Mouse (Mus musculus) lung, postnatal 4 days (tissue): ENCODE results near the gene Hscb.

Experiments used
- DNase-seq, 2 experiments: peaks; one replicate each; pipeline ENCODE4 v3.0.0; 2021

The Hscb gene

GRCm38 (mm10) chr5:110827576-110827975, 12.0 kb downstream of the Hscb start:
- no peak for DNase-seq

DNA sequence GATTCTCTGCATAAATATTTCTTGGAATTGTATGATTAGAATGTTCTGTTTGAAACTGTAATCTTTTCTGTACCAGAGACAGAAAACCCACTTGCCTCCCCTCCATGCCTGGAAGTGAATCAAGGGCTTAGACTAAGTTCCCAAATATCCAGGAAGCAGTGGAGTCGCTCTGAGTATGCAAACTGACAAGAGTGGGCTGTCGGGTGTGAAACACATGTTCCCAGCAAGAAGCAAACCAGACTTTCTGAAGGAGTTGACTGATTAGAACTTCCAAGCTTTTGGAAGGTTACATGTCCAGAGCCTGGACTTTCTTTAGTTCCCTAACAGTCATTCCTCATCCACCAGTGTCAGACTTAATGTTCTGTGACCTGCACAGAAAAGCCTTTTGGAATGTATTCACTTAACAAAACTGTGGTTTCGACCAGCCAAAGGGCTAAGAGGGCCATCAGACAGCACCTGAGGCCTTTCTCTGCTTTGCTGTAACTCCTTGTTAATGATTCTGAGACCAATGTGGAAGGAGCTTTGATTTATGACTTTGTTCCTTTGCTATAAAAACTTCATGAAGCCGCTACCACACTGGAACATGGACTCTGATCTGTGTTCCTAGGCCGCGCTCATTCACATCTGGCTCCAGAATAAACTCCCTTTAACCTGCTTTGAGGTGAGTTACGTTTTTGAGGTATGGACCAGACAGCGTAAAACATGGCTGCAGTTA, 12.6 kb downstream of the Hscb start:
- no peak for DNase-seq

DNA sequence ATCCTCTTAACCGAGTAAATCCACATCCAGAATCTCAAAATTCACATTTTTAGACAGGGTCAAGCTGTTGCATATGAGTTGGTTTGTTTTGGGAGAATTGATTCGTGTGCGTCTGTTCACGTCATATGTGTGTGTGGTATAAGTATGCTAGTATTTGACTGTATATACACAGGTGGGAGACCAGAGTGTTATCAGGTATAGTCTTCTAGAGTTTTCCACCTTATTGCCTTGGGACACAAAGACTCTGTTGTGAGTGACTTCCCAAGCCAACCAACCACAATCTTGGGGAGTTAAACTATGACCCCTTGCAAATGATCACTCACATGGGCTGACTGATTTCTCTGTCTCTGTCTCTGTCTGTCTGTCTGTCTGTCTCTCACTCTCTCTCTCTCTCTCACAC, 15.2 kb downstream of the Hscb start:
- DNase-seq = no peak

DNA sequence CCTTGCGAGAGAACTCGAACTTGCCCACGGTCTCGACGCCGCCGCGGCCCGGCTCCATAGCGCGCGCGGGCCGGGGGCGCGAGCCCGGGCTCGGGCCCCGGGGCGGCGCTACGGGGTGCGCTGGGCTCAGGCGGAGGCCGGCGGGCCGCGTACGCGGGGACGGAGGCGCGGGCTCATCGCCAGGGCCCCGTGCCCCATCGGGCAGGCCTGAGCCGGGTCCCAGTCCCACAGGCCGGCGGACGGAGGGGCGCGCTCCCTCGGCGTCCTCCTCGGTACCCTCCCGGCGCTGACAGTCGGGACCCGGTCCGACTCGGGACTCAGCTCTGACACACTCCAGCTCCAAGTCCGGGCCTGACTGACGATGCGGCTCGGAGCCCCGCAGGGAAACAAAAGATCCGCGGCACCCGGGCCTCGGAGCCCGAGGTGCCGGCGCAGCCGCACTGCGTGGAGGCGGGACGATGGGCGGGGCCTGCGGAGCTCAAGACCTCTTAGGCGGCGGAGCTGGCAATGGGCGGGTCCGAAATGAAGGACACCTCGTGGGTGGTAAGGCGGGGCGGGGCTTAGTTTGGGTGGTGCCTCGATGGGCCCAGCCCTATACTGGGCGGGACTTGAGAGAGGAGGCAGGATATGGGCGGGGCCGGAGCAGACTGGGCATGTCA, 29.8 kb downstream of the Hscb start, which contains the start of gene Ulk1:
Ulk1 (minus strand) TSS at position 431 of the 659 bp plus-strand sequence.
- peak; percentile 99 to 100 for DNase-seq

GRCm38 (mm10) chr5:110808821-110809666, 30.5 kb downstream of the Hscb start:
- peak in 1 of 2 experiments; percentile 38 for DNase-seq

- peak; percentile 92 to 93 for DNase-seq
These were observed 31.4 kb downstream of the Hscb start for GRCm38 (mm10) chr5:110808061-110808631.

DNA sequence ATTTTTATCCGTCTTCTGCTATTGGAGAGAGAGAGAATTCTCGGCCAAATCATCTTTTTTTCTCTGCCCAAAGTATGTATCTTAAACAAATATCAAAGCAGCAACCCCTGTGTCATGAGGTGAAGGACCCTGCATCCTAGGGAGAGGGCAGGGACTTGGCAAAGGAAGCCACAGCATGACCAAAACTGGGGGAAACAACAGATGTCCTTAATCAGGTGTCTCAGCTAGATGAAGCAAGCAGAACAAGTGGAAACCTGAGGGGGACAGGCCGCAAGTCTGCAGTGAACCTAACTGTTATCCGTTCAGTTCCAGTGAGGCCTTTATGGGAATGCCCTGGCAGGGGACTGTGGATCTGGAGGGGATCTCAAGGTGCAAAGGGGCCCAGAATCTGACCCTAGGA, 32.1 kb downstream of the Hscb start:
- no peak for DNase-seq

GRCm38 (mm10) chr5:110806676-110807075, 32.9 kb downstream of the Hscb start:
- no peak for DNase-seq

- no peak for DNase-seq
These were observed 33.4 kb downstream of the Hscb start for GRCm38 (mm10) chr5:110806154-110806553.

GRCm38 (mm10) chr5:110804012-110804743, 35.4 kb downstream of the Hscb start:
- no peak for DNase-seq

GRCm38 (mm10) chr5:110802809-110803208, 36.8 kb downstream of the Hscb start:
- no peak for DNase-seq

DNA sequence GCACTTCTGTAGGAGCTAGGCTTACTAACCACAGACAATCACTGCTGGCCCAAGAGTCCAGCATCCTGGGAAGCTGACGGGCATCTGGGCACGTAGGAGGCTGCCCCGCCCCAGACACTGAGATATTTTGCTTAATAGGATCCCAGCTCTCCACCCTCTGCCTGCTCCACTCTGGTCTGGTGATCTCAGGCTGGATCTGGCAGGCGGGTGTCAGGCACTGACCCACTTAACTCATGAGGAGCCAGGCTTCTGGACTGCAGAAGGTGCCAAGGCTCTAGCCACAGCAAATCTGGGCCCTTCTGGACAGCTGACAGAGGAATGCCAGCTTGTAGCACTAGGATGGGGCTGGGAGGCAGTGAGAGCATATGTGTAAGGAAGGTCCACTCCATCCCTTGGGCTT, 37.4 kb downstream of the Hscb start:
- DNase-seq = no peak

GRCm38 (mm10) chr5:110801036-110801624, 38.4 kb downstream of the Hscb start:
- DNase-seq = no peak

DNA sequence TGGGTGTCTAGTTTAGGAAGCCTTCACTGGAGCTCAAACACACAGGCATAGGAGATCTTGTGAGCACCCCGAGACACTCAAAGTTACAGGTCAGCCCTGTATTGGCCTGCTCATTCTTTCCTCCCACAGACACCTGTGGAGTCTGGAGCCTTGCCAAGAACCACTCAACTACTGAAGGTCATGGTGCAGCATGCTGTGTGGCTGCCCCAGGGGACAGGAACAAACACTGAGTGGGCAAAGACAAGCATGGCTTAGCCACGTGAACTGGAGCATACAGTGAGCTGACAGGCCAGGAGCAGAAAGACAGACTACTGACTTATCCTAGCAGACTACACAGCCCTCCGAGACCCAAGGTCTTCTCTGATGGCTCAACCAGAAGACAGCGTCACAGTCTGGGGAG, 41.9 kb downstream of the Hscb start:
- peak in 1 of 2 experiments; percentile 39 for DNase-seq

DNA sequence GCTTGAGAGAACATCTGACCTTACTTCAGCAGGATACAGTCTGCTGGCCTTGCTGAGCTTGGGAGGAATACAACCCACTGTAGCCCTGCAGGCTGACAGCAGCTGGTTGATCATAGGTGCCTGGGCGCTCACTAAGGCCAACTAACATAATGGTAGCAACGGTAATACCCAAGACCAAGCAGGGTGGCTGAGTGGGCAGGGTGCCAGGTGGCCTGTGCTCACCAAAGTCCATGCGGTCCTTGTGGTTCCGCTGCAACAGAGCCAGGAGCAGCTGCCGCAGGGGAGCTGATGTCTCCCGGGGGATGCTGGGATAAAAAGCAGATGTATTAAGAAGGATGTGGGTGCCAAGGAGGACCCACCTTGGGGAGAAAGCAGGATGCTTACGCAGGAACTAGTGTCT, 45.2 kb downstream of the Hscb start:
- DNase-seq = no peak

GRCm38 (mm10) chr5:110788684-110789083, 50.9 kb downstream of the Hscb start:
- peak in 1 of 2 experiments; percentile 62 for DNase-seq

- DNase-seq = no peak
These were observed 53.3 kb downstream of the Hscb start for GRCm38 (mm10) chr5:110786081-110786835.

DNA sequence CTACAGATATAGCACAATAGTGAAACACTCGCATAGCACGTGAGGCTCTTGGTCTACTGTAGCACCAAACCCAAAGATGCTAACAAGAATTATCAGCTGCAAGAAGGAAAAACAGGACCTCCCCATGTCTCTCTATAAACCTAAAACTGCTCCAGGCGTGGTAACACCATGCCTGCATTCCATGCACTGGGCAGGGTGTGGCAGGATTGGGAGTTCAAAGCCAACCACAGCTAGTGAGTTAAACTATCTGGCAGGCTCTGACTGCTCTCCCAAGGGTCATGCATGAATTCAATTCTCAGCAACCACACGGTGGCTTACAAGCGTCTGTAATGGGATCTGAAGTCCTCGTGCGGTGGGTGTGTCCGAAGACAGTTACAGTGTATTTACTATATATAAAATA, 56.4 kb downstream of the Hscb start:
- DNase-seq = no peak

GRCm38 (mm10) chr5:110781529-110782238, 57.9 kb downstream of the Hscb start:
- DNase-seq = no peak

GRCm38 (mm10) chr5:110780761-110781528, 58.6 kb downstream of the Hscb start:
- DNase-seq = no peak
